ENCODE assay signal across 17 mouse cellular contexts in genomic region chr5:149101869-149102268, GRCm38 (mm10).
A peak's percentile ranks its signal among the peaks of the same experiment; 100 is the strongest.
DNase-seq lines count a peak whose midpoint lies in the region; ATAC-seq and TF ChIP-seq lines count a peak whose summit lies in the region.
"Had no signal": no experiment of that assay in that cellular context is flagged by ENCODE, and none has a peak within 500 bp of the region (broad histone marks: within the 10 kb centered on the region; RNA-seq: fewer than 3 reads in every experiment).

No protein-coding gene starts in this region.

- no peaks in the 10 kb centered on the region for H3K27me3 ChIP-seq in lung, embryonic 14.5 days (ENCODE audit: insufficient read depth, low read length)
- H3K27me3 ChIP-seq in MEL (ENCODE audit: control insufficient read depth in 1 of 2, insufficient read depth in 2 of 2, low read length in 2 of 2) = no peaks in the 10 kb centered on the region
- H3K27me3 ChIP-seq: embryonic facial prominence, embryonic 13.5 days; forebrain, embryonic 13.5 days; liver, embryonic 15.5 days had no signal

- no peaks in the 10 kb centered on the region for H3K9me3 ChIP-seq in lung, embryonic 14.5 days (ENCODE audit: low read depth, low read length)
- H3K9me3 ChIP-seq in MEL (replicated peaks; ENCODE audit: insufficient read depth, low read length) = no peaks in the 10 kb centered on the region
- H3K9me3 ChIP-seq: embryonic facial prominence, embryonic 13.5 days; forebrain, embryonic 13.5 days; liver, embryonic 15.5 days had no signal

- no peaks in the 10 kb centered on the region for H3K79me2 ChIP-seq in MEL (ENCODE audit: control insufficient read depth, insufficient read depth, low read length, poor library complexity)

- TF ChIP-seq RAD21 in MEL (IDR thresholded peaks at IDR 0.05; ENCODE audit: low read depth, low read length) = peak; percentile 50

- peak; percentile 29; the same call in 1 of the 2 replicates for TF ChIP-seq CTCF in lung, embryonic 14.5 days (IDR thresholded peaks at IDR 0.05; ENCODE audit: low read depth)
- TF ChIP-seq CTCF in MEL (IDR thresholded peaks at IDR 0.05 in 2 of 3, conservative IDR thresholded peaks at IDR 0.05 in 1 of 3; ENCODE audit: control insufficient read depth in 1 of 3, insufficient read depth in 1 of 3, low read depth in 2 of 3, low read length in 3 of 3, poor library complexity in 1 of 3, severe bottlenecking in 1 of 3) = peak; percentile 60 to 65 (median 60)

- H3K4me1 ChIP-seq in lung, embryonic 14.5 days (ENCODE audit: insufficient read depth) = no peaks in the 10 kb centered on the region
- no peaks in the 10 kb centered on the region for H3K4me1 ChIP-seq in MEL (ENCODE audit: control insufficient read depth in 1 of 2, insufficient read depth in 2 of 2, low read length in 2 of 2)
- H3K4me1 ChIP-seq: embryonic facial prominence, embryonic 13.5 days; forebrain, embryonic 13.5 days; liver, embryonic 15.5 days had no signal

- WGBS in lung, embryonic 14.5 days = 84% methylated on average over 6 of the region's 6 CpGs

- no peak overlapping the region for H3K4me2 ChIP-seq in lung, embryonic 14.5 days
- H3K4me2 ChIP-seq: embryonic facial prominence, embryonic 13.5 days; forebrain, embryonic 13.5 days; heart, embryonic 11.5 days; liver, embryonic 15.5 days had no signal

- H3K9ac ChIP-seq in lung, embryonic 14.5 days = no peak overlapping the region
- H3K9ac ChIP-seq in MEL (ENCODE audit: control insufficient read depth, low read depth, low read length, poor library complexity, severe bottlenecking) = no peak overlapping the region
- H3K9ac ChIP-seq: embryonic facial prominence, embryonic 13.5 days; forebrain, embryonic 13.5 days; liver, embryonic 15.5 days had no signal

- TF ChIP-seq EP300 in MEL (IDR thresholded peaks at IDR 0.05; ENCODE audit: low read depth in 1 of 2, low read length in 2 of 2) = no peak

- H3K36me3 ChIP-seq in lung, embryonic 14.5 days (ENCODE audit: insufficient read depth) = no peaks in the 10 kb centered on the region
- no peaks in the 10 kb centered on the region for H3K36me3 ChIP-seq in MEL (ENCODE audit: control insufficient read depth in 1 of 2, insufficient read depth in 2 of 2, low read length in 2 of 2)
- H3K36me3 ChIP-seq: embryonic facial prominence, embryonic 13.5 days; liver, embryonic 15.5 days had no signal

- peak; percentile 61 for DNase-seq in heart, adult 11 months
- DNase-seq in heart, adult 8-10 months (ENCODE audit: low spot score) = no peak
- DNase-seq in lung, embryonic 14.5 days = no peak
- no peak for DNase-seq in lung, postnatal 14 days
- DNase-seq in MEL (ENCODE audit: low read depth, low spot score) = peak; percentile 66
- DNase-seq in thymus, postnatal 0 days (ENCODE audit: low spot score) = no peak
- DNase-seq: adrenal gland, postnatal 14 days; cerebellum, postnatal 14 days; heart, postnatal 4 days; layer of hippocampus, adult 9-11 months had no signal

- TF ChIP-seq POLR2A in MEL (IDR thresholded peaks at IDR 0.05; ENCODE audit: control insufficient read depth in 1 of 2, insufficient read depth in 1 of 2, low read depth in 1 of 2, low read length in 2 of 2, poor library complexity in 1 of 2) = no peak

- H3K27ac ChIP-seq in lung, embryonic 14.5 days (ENCODE audit: low read depth) = no peak overlapping the region
- H3K27ac ChIP-seq in MEL (ENCODE audit: control insufficient read depth, low read depth, low read length) = no peak overlapping the region
- H3K27ac ChIP-seq: embryonic facial prominence, embryonic 13.5 days; forebrain, embryonic 13.5 days; kidney, postnatal 0 days; liver, embryonic 15.5 days had no signal

- no peak for ATAC-seq in lung, embryonic 14.5 days (ENCODE audit: insufficient read depth)
- ATAC-seq in megakaryocyte-erythroid progenitor cell, adult 5-6 weeks (replicated peaks; ENCODE audit: low FRiP score, low TSS enrichment, poor library complexity, severe bottlenecking) = peak; percentile 62; the same call in 1 of the 2 replicates
- no peak for ATAC-seq in monocyte, adult 5-6 weeks (replicated peaks; ENCODE audit: insufficient number of reproducible peaks, low FRiP score, low TSS enrichment, poor library complexity, severe bottlenecking)
- ATAC-seq: forebrain, embryonic 13.5 days had no signal

- H3K4me3 ChIP-seq in lung, embryonic 14.5 days (ENCODE audit: low read depth, low read length) = no peak overlapping the region
- no peak overlapping the region for H3K4me3 ChIP-seq in MEL (ENCODE audit: control insufficient read depth in 1 of 2, insufficient read depth in 1 of 2, low read depth in 2 of 2, low read length in 2 of 2)
- H3K4me3 ChIP-seq: embryonic facial prominence, embryonic 13.5 days; forebrain, embryonic 13.5 days; liver, embryonic 15.5 days had no signal

TF ChIP-seq in MEL, 35 proteins besides CTCF, POLR2A, EP300 and RAD21:
- no peak for TF ChIP-seq ELF1 (IDR thresholded peaks at IDR 0.05; ENCODE audit: low read depth, low read length)
- TF ChIP-seq MAFK (IDR thresholded peaks at IDR 0.05; ENCODE audit: borderline replicate concordance, low read depth, low read length) = no peak
- 0 out of 2 replicates have a peak, but pooled peaks have one; percentile 35 for TF ChIP-seq ZNF384 (IDR thresholded peaks at IDR 0.05; ENCODE audit: low read depth, low read length)
- no peak for TF ChIP-seq HCFC1 (IDR thresholded peaks at IDR 0.05; ENCODE audit: low read depth, low read length)
- TF ChIP-seq GABPA (IDR thresholded peaks at IDR 0.05; ENCODE audit: low read depth, low read length) = no peak
- peak; percentile 66 for TF ChIP-seq SMC3 (IDR thresholded peaks at IDR 0.05; ENCODE audit: low read depth, low read length)
- TF ChIP-seq CHD2 (IDR thresholded peaks at IDR 0.05; ENCODE audit: low read length) = no peak

Comparison
In these comparisons a context has a peak if more than half of its experiments do, and no peak if none do; other contexts are left out.
1. DNase-seq: peak in heart, adult 11 months (single experiment) and MEL (single experiment); none in heart, adult 8-10 months (single experiment), lung, embryonic 14.5 days (single experiment), lung, postnatal 14 days (single experiment) and thymus, postnatal 0 days (single experiment).